Mouse (Mus musculus) Patski (cell line): ENCODE results near the gene Ube2d2b. TPM values are rescaled to one million over a fixed set of nuclear protein-coding genes. Genes with fewer than 3 reads are reported as not detected.

Source experiments
- ATAC-seq: fragments of 100-300 bp; one replicate; pipeline ENCODE4 v1.8.0; 2021
- CTCF ChIA-PET: fragments of 350-600 bp; sonication (Branson Sonifier 250); formaldehyde crosslinking; loops from one replicate; lab custom pipeline; 2022; ENCODE audit warnings: inconsistent platforms; lab: Charles Lee
- POLR2A ChIA-PET: fragments of 350-600 bp; sonication (Branson Sonifier 250); formaldehyde crosslinking; loops from one replicate; lab custom pipeline; 2022; ENCODE audit warnings: antibody characterized with exemption, inconsistent platforms; lab: Charles Lee
- DNase-seq: peaks from one replicate; pipeline ENCODE4 v3.0.0-alpha.2; 2011; ENCODE audit warnings: low read depth, low spot score
- H3K27me3 ChIP-seq: fragments of 371-371 bp; one replicate; pipeline ENCODE4 v1.5.1; 2021
- CTCF ChIP-seq: fragments of 100-300 bp; IDR thresholded peaks from one replicate; pipeline ENCODE4 v1.5.1; 2021
- in situ Hi-C: fragments of 300-500 bp; cut with MboI; formaldehyde crosslinking; loops from 3 replicates; pipeline ENCODE4 v1.11.1; 2018; ENCODE audit warnings: low pct_unique_long_range_greater_than_20kb, mixed read lengths
- polyA plus RNA-seq: library from polyadenylated mRNA; unstranded; gene quantifications from one replicate; pipeline ENCODE4 v1.2.3, GENCODE M21; 2021

Ube2d2b gene
- polyA plus RNA-seq, 1 experiment from 2014 or later = not detected

GRCm38 (mm10) chr5:107869701-107870100, 39.8 kb downstream of the Ube2d2b start:
- no peak for TF ChIP-seq CTCF
- in situ Hi-C loops = no loop called here
- DNase-seq (no peak), ATAC-seq (no peak)
- POLR2A ChIA-PET = interaction anchor here (0.7 kb wide), 2 partner anchors 32 to 36 kb away, joined by 3 to 6 read pairs; no protein-coding TSS in a partner anchor
- H3K27me3 ChIP-seq = peaks cover 6% of the 10 kb centered on the region
- CTCF ChIA-PET = no interaction called here

- TF ChIP-seq CTCF = no peak
- H3K27me3 ChIP-seq = peaks cover 6% of the 10 kb centered on the region
- ATAC-seq = no peak
- POLR2A ChIA-PET = interaction anchor here (0.8 kb wide), 1 partner anchor 119 kb away, joined by 3 read pairs; no protein-coding TSS in a partner anchor
- CTCF ChIA-PET = interaction anchor here (1.4 kb wide), 1 partner anchor 29 kb away, joined by 3 read pairs; no protein-coding TSS in a partner anchor
- in situ Hi-C loops = no loop called here
- no peak for DNase-seq
These were observed 43.4 kb downstream of the Ube2d2b start for GRCm38 (mm10) chr5:107873330-107873729.

DNA sequence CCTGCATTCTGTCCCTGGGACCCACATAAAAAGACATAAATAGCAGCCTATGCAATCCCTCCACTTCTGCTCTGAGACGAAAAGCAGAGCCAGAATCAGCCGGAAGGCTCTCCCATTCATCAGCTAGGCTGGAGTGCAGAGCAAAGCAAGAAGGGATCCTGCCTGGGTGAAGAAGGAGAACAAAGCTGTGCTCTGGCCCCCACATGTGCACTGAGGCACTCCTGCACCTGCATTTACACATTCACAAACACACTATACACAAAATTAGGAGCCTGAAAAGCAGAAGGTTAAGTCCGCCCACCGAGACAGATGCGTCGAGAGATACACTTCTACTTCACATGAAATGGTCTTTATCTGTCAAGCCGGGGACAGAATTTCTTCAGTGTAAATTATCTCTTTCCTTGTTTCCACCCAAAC, 44.0 kb downstream of the Ube2d2b start:
- ATAC-seq (no peak), DNase-seq (no peak)
- CTCF ChIA-PET = no interaction called here
- in situ Hi-C loops = no loop called here
- POLR2A ChIA-PET = interaction anchor here (0.8 to 1.9 kb wide), 2 partner anchors 24 to 119 kb away, joined by 3 to 5 read pairs; no protein-coding TSS in a partner anchor
- TF ChIP-seq CTCF = no peak
- peaks cover 6% of the 10 kb centered on the region for H3K27me3 ChIP-seq

- DNase-seq (no peak), ATAC-seq (peak; percentile 39)
- in situ Hi-C loops = no loop called here
- ChIA-PET CTCF (no interaction called here), POLR2A (interaction anchor here (1.9 kb wide), 1 partner anchor 23 kb away, joined by 5 read pairs; no protein-coding TSS in a partner anchor)
- peaks cover 6% of the 10 kb centered on the region for H3K27me3 ChIP-seq
- TF ChIP-seq CTCF = no peak
These were observed 44.8 kb downstream of the Ube2d2b start, which contains the start of gene Evi5 for GRCm38 (mm10) chr5:107874561-107875260. TSS of gene Evi5 (minus strand) at chr5:107875107.

- CTCF ChIA-PET = no interaction called here
- ATAC-seq (no peak), DNase-seq (no peak)
- POLR2A ChIA-PET = interaction anchor here (1.9 kb wide), 1 partner anchor 23 kb away, joined by 5 read pairs; no protein-coding TSS in a partner anchor
- peaks cover under 1% of the 10 kb centered on the region for H3K27me3 ChIP-seq
- in situ Hi-C loops = no loop called here
- TF ChIP-seq CTCF = no peak
These were observed 45.3 kb downstream of the Ube2d2b start for GRCm38 (mm10) chr5:107875261-107875611.

GRCm38 (mm10) chr5:107877053-107877452, 47.2 kb downstream of the Ube2d2b start:
- ATAC-seq (no peak), DNase-seq (no peak)
- TF ChIP-seq CTCF = peak; percentile 53
- POLR2A ChIA-PET = no interaction called here
- in situ Hi-C loops = no loop called here
- H3K27me3 ChIP-seq = no peaks in the 10 kb centered on the region
- CTCF ChIA-PET = interaction anchor here (1.0 to 1.6 kb wide), 2 partner anchors 12 to 13 kb away, joined by 4 to 7 read pairs; no protein-coding TSS in a partner anchor

DNA sequence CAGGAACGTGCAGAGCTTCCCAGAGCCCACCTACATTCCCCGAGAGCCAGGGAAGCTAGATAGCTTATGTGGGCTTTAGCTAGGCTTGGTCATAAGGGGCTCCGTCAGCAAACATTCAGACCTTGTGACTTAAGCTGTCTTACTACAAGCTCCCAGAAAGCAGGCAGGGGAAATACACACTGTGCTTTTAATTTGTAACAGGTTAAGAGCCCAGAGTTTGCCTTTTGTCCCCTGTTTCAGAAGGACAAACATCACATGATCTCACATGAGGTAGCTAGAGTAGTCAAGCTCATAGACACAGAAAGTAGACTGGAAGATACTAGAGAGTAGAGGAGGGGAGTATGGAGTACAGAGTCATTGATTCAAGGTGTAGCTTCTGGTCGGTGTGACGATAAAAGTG, 50.8 kb downstream of the Ube2d2b start:
- DNase-seq (no peak), ATAC-seq (no peak)
- in situ Hi-C loops = no loop called here
- TF ChIP-seq CTCF = no peak
- H3K27me3 ChIP-seq = peaks cover 3% of the 10 kb centered on the region
- POLR2A ChIA-PET = no interaction called here
- CTCF ChIA-PET = interaction anchor here (0.7 to 0.8 kb wide), 2 partner anchors 9 to 24 kb away, joined by 3 read pairs; no protein-coding TSS in a partner anchor

Other genes starting within 250 kb of the Ube2d2b start
- 28.5 TPM for gene Rpap2, start 232.7 kb upstream of the Ube2d2b start, polyA plus RNA-seq
- gene Glmn, start 232.2 kb upstream of the Ube2d2b start, polyA plus RNA-seq = 19.8 TPM
- gene Gfi1, start 104.1 kb upstream of the Ube2d2b start, polyA plus RNA-seq = 0.03 TPM
- gene Evi5, start 45.0 kb downstream of the Ube2d2b start, polyA plus RNA-seq = 43.4 TPM
- gene Rpl5, start 70.4 kb downstream of the Ube2d2b start, polyA plus RNA-seq = 68.3 TPM
- gene Fam69a, start 157.0 kb downstream of the Ube2d2b start, polyA plus RNA-seq = 17.0 TPM
- gene Mtf2, start 235.6 kb downstream of the Ube2d2b start, polyA plus RNA-seq = 29.9 TPM